In the genomic region with DNA sequence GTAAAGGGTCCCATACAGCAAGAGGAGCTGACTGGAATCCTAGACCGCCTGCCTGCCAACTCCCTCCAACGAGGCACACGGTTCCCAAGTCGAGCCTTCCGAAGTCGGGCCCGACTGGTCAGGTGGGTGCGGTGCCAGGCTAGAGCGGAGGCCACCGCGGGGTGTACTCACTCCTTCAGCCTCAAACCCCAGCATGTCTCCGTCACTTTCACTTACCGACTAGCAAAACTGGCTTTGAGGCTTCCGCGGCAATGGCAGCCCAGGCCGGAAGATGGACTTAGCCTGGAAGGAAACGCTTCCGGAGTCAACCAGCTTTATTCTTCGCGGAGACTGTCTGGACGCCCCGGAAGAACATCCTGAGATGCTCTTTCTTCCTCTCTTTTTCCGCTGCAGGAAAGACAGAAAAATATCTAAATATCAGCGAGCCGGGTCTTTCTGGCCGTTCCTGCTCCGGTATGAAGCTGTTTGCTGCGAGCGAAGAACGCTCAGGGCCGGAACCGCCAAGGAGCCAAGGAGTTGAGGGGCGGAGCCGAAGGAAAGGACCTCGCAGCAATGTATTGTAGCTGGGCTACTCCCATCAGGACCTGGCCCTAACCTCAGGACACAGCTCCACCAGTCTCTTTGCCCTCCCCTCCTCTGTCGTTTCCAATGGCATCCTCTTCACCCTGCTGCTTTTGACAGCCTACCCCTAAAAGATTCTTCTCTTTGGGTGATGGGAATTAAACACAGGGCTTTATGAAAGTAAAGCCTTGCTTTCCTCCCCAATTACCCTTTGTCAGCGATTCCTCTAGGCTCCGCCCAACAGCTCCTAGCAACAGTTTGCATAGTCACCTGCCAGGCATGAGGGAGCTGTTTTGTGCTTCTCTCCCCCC, we compare ENCODE assay signal across 8 mouse cellular contexts. TPM values are rescaled to one million over a fixed set of nuclear protein-coding genes. Genes with fewer than 3 reads are reported as not detected.
DNase-seq lines count a peak whose midpoint lies in the region; ATAC-seq lines count a peak whose summit lies in the region.

No protein-coding gene starts in this region.

- ATAC-seq in megakaryocyte, adult 5-6 weeks (ENCODE audit: poor library complexity, severe bottlenecking): peak; percentile 97

- DNase-seq in adrenal gland, adult (ENCODE audit: inconsistent age in 2 of 2, low spot score in 1 of 2): peak; percentile 88 to 96
- peak; percentile 91 for DNase-seq in embryo, embryonic 10 days (ENCODE audit: low spot score)
- peak; percentile 49 to 68 for DNase-seq in gastrocnemius, adult 8-10 months (ENCODE audit: low spot score in 2 of 2)
- DNase-seq in induced T-regulatory cell, adult 2 months (ENCODE audit: low read depth): peak; percentile 95
- peak; percentile 44 to 87 for DNase-seq in left cerebral cortex, adult 8-10 months (ENCODE audit: low spot score in 2 of 2)
- peak; percentile 92 for DNase-seq in right cerebral cortex, adult 18-20 months
- peak; percentile 50 for DNase-seq in urinary bladder, adult 2 months (ENCODE audit: low spot score)

RNA-seq across cellular contexts. Expression of a gene that starts 8.1 kb away (rescaled TPM):
- 10 to 100 TPM; 32.4 to 67.5 (median 43.8) TPM for total RNA-seq in gastrocnemius, adult 8-10 months (2022)
- total RNA-seq in left cerebral cortex, adult 8-10 months (2022): 10 to 100 TPM; 75.6 to 92.0 (median 82.8) TPM
- total RNA-seq in megakaryocyte, adult 5-6 weeks (2015): 30.6 and 31.1 TPM in 2 replicates
- 37.3 and 42.5 TPM in 2 replicates for total RNA-seq in megakaryocyte, adult 5-6 weeks (2017)
- polyA plus RNA-seq in urinary bladder, adult 2 months (2012; rRNA removed): 13.1 and 15.9 TPM in 2 replicates

RNA-seq across cellular contexts. Expression of a gene that starts 12.1 kb away (rescaled TPM):
- total RNA-seq in gastrocnemius, adult 8-10 months (2022): 1 to 10 TPM; 3.3 to 5.3 (median 4.2) TPM
- 10 to 100 TPM in 1 of 4 experiments, 1 to 10 TPM in 3; 8.4 to 11.1 (median 9.1) TPM for total RNA-seq in left cerebral cortex, adult 8-10 months (2022)
- 6.2 and 6.4 TPM in 2 replicates for total RNA-seq in megakaryocyte, adult 5-6 weeks (2015)
- total RNA-seq in megakaryocyte, adult 5-6 weeks (2017): 5.9 and 6.3 TPM in 2 replicates
- polyA plus RNA-seq in urinary bladder, adult 2 months (2012; rRNA removed): 4.9 and 5.2 TPM in 2 replicates

RNA-seq across cellular contexts. Expression of a gene that starts 12.1 kb away (rescaled TPM):
- total RNA-seq in gastrocnemius, adult 8-10 months (2022): 1 to 10 TPM; 2.3 to 3.8 (median 3.5) TPM
- 10 to 100 TPM; 12.6 to 14.9 (median 14.0) TPM for total RNA-seq in left cerebral cortex, adult 8-10 months (2022)
- 16.2 and 18.4 TPM in 2 replicates for total RNA-seq in megakaryocyte, adult 5-6 weeks (2015)
- 23.1 and 24.8 TPM in 2 replicates for total RNA-seq in megakaryocyte, adult 5-6 weeks (2017)
- 8.7 and 9.6 TPM in 2 replicates for polyA plus RNA-seq in urinary bladder, adult 2 months (2012; rRNA removed)

RNA-seq across cellular contexts. Expression of a gene that starts 12.2 kb away (rescaled TPM):
- total RNA-seq in gastrocnemius, adult 8-10 months (2022): 10 to 100 TPM; 29.6 to 34.5 (median 31.0) TPM
- 100 to 1,000 TPM in 1 of 4 experiments, 10 to 100 TPM in 3; 88.3 to 108 (median 96.0) TPM for total RNA-seq in left cerebral cortex, adult 8-10 months (2022)
- 21.6 and 28.3 TPM in 2 replicates for total RNA-seq in megakaryocyte, adult 5-6 weeks (2015)
- 29.9 and 37.6 TPM in 2 replicates for total RNA-seq in megakaryocyte, adult 5-6 weeks (2017)
- 30.5 and 34.1 TPM in 2 replicates for polyA plus RNA-seq in urinary bladder, adult 2 months (2012; rRNA removed)

Comparison
In these comparisons a context has a peak if more than half of its experiments do, and no peak if none do; other contexts are left out.
1. Peak in every context shown above with its lines: DNase-seq and ATAC-seq.